Mouse (Mus musculus): ENCODE data around the gene Apeh.

Gene Apeh

GRCm38 (mm10) chr9:108119891-108120411, 25.5 kb upstream of the Apeh start:
- DNase-seq (ENCODE audit: low read depth): peak; percentile 87

- no peak for DNase-seq (ENCODE audit: low read depth)
Observed at GRCm38 (mm10) chr9:108117143-108117542, 22.7 kb upstream of the Apeh start.

- no peak for DNase-seq (ENCODE audit: low read depth)
Observed at GRCm38 (mm10) chr9:108115290-108116077, 21.1 kb upstream of the Apeh start.

GRCm38 (mm10) chr9:108112719-108113340, 18.4 kb upstream of the Apeh start:
- DNase-seq (ENCODE audit: low read depth): no peak

GRCm38 (mm10) chr9:108111593-108112121, 17.3 kb upstream of the Apeh start:
- DNase-seq (ENCODE audit: low read depth): no peak

GRCm38 (mm10) chr9:108111101-108111592, 16.7 kb upstream of the Apeh start:
- DNase-seq (ENCODE audit: low read depth): no peak

GRCm38 (mm10) chr9:108110160-108110559, 15.8 kb upstream of the Apeh start:
- no peak for DNase-seq (ENCODE audit: low read depth)

GRCm38 (mm10) chr9:108107867-108108266, 13.5 kb upstream of the Apeh start:
- no peak for DNase-seq (ENCODE audit: low read depth)

GRCm38 (mm10) chr9:108106090-108106489, 11.7 kb upstream of the Apeh start:
- no peak for DNase-seq (ENCODE audit: low read depth)

GRCm38 (mm10) chr9:108105549-108105863, 11.1 kb upstream of the Apeh start:
- no peak for DNase-seq (ENCODE audit: low read depth)

- DNase-seq (ENCODE audit: low read depth): peak; percentile 55
Observed at GRCm38 (mm10) chr9:108104766-108105548, 10.6 kb upstream of the Apeh start.

- DNase-seq (ENCODE audit: low read depth): no peak
Observed at GRCm38 (mm10) chr9:108099619-108100018, 5.2 kb upstream of the Apeh start.

GRCm38 (mm10) chr9:108095949-108096712, 1.7 kb upstream of the Apeh start:
- DNase-seq (ENCODE audit: low read depth): no peak

GRCm38 (mm10) chr9:108095518-108095917, 1.1 kb upstream of the Apeh start:
- peak; percentile 86 for DNase-seq (ENCODE audit: low read depth)

- DNase-seq (ENCODE audit: low read depth): no peak
Observed at GRCm38 (mm10) chr9:108094998-108095411, 599 bp upstream of the Apeh start.

- peak; percentile 40 for DNase-seq (ENCODE audit: low read depth)
Observed at GRCm38 (mm10) chr9:108093586-108093985, 820 bp downstream of the Apeh start.

GRCm38 (mm10) chr9:108090611-108091120, 3.7 kb downstream of the Apeh start:
- DNase-seq (ENCODE audit: low read depth): no peak

GRCm38 (mm10) chr9:108085261-108085660, 9.1 kb downstream of the Apeh start:
- DNase-seq (ENCODE audit: low read depth): no peak

GRCm38 (mm10) chr9:108083561-108083960, 10.8 kb downstream of the Apeh start:
- DNase-seq (ENCODE audit: low read depth): no peak

GRCm38 (mm10) chr9:108082988-108083431, 11.4 kb downstream of the Apeh start, which contains the start of gene Rnf123:
TSS of gene Rnf123 (minus strand) at chr9:108083346.
- no peak for DNase-seq (ENCODE audit: low read depth)

- DNase-seq (ENCODE audit: low read depth): no peak
Observed at GRCm38 (mm10) chr9:108082549-108082948, 11.9 kb downstream of the Apeh start.
